Mouse (Mus musculus): Measurements from ENCODE around the gene Dcaf8.

The Dcaf8 gene

GRCm38 (mm10) chr1:172194435-172194834 is 46.6 kb downstream of the Dcaf8 start:
- no peak for DNase-seq (ENCODE audit: low read depth)

- DNase-seq (ENCODE audit: low read depth): no peak
Measured at GRCm38 (mm10) chr1:172197146-172197545, 49.3 kb downstream of the Dcaf8 start.

- no peak for DNase-seq (ENCODE audit: low read depth)
Measured at GRCm38 (mm10) chr1:172197851-172198250, 50.0 kb downstream of the Dcaf8 start.

- no peak for DNase-seq (ENCODE audit: low read depth)
Measured at GRCm38 (mm10) chr1:172198316-172198715, 50.4 kb downstream of the Dcaf8 start.

- no peak for DNase-seq (ENCODE audit: low read depth)
Measured at GRCm38 (mm10) chr1:172198996-172199395, 51.1 kb downstream of the Dcaf8 start.

- DNase-seq (ENCODE audit: low read depth): no peak
Measured at GRCm38 (mm10) chr1:172200161-172200560, 52.3 kb downstream of the Dcaf8 start.

GRCm38 (mm10) chr1:172200871-172201447 is 53.1 kb downstream of the Dcaf8 start:
- no peak for DNase-seq (ENCODE audit: low read depth)

- DNase-seq (ENCODE audit: low read depth): no peak
Measured at GRCm38 (mm10) chr1:172201967-172202880, 54.3 kb downstream of the Dcaf8 start.

- no peak for DNase-seq (ENCODE audit: low read depth)
Measured at GRCm38 (mm10) chr1:172202894-172203522, 55.1 kb downstream of the Dcaf8 start.

GRCm38 (mm10) chr1:172203566-172203965 is 55.7 kb downstream of the Dcaf8 start:
- DNase-seq (ENCODE audit: low read depth): peak; percentile 21

GRCm38 (mm10) chr1:172204033-172204813 is 56.3 kb downstream of the Dcaf8 start:
- no peak for DNase-seq (ENCODE audit: low read depth)

GRCm38 (mm10) chr1:172204814-172205740 is 57.2 kb downstream of the Dcaf8 start:
- no peak for DNase-seq (ENCODE audit: low read depth)

- peak; percentile 42 for DNase-seq (ENCODE audit: low read depth)
Measured at GRCm38 (mm10) chr1:172205741-172206087, 57.8 kb downstream of the Dcaf8 start.

- DNase-seq (ENCODE audit: low read depth): peak; percentile 60
Measured at GRCm38 (mm10) chr1:172206141-172206917, 58.4 kb downstream of the Dcaf8 start, which contains the start of gene Pea15a. TSS of gene Pea15a (minus strand) at chr1:172206804.

- DNase-seq (ENCODE audit: low read depth): no peak
Measured at GRCm38 (mm10) chr1:172207111-172207584, 59.3 kb downstream of the Dcaf8 start.

- DNase-seq (ENCODE audit: low read depth): no peak
Measured at GRCm38 (mm10) chr1:172212776-172213175, 64.9 kb downstream of the Dcaf8 start.

- no peak for DNase-seq (ENCODE audit: low read depth)
Measured at GRCm38 (mm10) chr1:172213771-172214170, 65.9 kb downstream of the Dcaf8 start.

- DNase-seq (ENCODE audit: low read depth): no peak
Measured at GRCm38 (mm10) chr1:172214748-172215147, 66.9 kb downstream of the Dcaf8 start.

- DNase-seq (ENCODE audit: low read depth): peak; percentile 94
Measured at GRCm38 (mm10) chr1:172217148-172217547, 69.3 kb downstream of the Dcaf8 start.

Data from 416B (cell line).